Mouse (Mus musculus): Measurements from ENCODE around the gene Fut2.

The Fut2 gene

GRCm38 (mm10) chr7:45639561-45640027, 26.6 kb downstream of the Fut2 start, which contains the start of gene Mamstr:
Mamstr (plus strand) TSS chr7:45639977.
- no peak for DNase-seq (ENCODE audit: low spot score in 2 of 2)

DNA sequence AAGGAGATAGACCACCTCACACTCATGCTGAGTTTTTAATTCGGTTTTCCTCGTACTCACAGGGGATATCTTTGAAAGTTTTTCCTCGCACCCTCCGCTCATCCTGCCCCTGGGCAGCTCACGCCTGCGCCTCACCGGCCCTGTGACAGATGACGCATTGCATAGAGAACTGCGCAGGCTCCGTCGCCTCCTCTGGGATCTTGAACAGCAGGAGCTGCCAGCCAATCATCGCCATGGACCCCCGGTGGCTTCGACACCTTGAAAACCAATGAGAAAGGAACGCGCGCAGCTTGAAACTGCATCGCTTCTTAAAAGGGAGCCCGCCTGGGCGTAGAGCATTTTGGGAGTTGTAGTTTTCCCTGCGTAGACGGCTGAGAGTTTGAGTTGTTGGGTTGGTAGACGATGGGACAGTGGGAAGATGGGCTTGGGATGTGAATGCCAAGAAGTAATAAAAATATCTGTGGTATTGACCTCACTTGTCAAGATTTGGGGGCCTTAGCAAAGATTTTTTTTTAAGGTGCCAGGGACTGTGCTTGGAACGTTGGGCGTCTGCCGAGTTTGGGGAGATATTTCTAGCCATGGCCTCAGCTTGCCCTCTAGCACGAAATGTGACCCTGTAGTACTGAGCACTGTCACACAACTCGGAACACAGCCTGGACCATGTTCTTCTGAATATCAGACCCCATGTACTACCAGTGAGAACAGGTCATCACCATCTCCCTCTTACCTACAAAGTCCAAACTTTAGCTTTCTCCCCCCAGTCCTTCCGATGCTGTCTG, 27.4 kb downstream of the Fut2 start:
- DNase-seq (ENCODE audit: low spot score in 2 of 2) = peak; percentile 79 to 92

DNA sequence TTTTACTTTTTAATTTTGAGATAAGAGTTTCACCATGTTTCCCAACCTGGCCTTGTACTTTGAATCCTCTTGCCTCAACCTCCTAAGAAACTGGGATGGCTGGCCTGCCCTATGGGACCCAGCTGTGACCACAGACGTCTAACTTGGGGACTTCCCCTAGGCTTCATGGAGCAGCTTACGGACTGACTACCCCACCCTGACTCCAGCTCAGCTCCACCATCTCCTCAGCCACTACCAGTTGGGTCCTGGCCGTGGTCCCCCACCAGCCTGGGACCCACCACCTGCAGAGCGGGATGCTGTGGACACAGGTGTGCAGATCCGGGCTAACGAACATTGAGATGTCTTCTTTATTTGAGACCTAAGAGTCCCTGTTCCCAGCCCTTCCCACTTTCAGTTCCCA, 28.5 kb downstream of the Fut2 start:
- DNase-seq (ENCODE audit: low spot score in 2 of 2) = no peak

DNA sequence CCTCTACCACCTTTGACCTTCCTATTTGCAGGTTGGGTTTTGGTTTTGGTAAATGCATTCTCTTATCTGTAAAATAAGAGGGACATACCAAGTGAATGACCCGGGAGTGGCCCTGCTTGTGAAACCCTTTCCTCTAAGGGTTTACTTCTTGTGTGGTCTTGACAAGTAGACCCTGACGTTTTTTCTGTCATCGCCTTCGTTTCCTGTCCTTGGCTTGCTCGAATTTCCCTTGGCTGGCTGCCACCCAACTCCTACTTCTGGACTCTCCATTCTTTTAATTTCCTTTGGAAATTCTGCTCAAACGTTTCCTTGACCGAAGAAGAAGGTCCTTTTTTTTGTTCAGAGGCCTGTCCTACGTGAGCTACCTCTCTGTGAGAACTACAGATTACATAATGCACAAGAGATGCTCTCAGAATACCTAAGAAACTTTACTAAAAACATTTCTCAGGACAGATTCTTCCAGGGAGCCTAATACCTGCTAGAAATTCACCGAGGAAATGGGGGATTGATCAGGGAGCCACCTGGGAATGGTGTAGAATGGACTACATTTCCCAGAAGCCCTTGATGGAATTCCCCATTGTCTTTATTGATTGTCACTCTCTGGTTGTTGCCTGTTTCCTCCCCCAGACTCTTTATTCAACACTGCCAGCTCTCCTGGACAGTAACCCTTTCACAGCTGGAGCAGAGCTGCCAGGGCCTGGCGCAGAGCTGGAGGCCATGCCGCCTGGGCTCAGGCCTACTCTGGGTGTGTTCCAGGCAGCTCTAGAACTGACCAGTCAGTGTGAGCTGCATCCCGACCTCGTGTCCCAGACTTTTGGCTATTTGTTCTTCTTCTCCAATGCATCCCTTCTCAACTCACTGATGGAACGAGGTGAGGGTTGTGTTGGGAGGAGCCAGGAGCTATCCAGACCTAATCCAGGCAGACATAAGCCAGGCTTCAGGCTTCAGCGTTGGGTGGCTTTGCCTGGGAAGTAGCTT, 30.2 kb downstream of the Fut2 start:
- DNase-seq (ENCODE audit: low spot score in 2 of 2) = no peak

DNA sequence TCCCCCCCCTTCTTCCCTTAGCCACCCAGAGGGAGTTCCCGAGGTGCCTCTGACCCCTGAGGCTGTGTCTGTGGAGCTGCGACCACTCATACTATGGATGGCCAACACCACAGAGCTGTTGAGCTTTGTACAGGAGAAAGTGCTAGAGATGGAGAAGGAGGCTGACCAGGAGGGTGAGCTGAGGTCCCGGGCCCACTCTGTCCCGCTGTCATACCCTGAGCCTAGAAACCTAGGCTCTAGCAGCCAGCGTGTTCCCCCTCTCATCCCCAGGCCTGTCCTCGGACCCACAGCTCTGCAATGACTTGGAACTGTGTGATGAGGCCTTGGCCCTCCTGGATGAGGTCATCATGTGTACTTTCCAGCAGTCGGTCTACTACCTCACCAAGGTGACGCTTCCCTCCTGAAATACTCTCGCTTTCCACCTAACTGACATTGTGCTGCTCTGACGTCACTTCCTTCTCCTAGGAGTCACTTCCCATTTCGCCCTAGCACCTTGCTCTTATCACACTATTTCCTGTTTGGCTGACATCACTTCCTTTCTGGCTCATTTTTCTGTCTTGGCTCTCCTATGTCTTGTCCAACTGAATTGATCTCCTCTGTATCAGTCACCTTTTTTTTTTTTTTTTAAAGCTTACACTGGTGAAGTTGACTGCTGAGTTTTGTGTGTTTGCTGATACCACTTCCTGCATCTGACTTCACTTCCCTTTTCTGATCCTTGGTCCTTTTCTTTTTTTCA, 31.1 kb downstream of the Fut2 start:
- no peak for DNase-seq (ENCODE audit: low spot score in 2 of 2)

DNA sequence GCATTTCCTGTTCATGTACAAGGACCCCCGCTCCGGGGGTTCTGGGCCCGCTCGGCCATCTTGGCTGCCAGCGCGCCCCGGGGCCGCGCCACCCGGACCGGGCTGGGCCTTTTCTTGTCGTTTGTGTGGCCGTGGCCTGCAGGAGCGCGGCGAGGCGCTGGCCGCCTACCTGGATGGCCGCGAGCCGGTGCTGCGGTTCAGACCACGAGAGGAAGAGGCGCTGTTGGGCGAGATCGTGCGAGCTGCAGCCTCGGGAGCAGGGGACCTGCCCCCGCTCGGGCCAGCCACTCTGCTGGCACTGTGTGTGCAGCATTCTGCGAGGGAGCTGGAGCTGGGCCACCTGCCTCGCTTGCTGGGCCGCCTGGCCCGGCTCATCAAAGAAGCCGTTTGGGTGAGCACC, 33.7 kb downstream of the Fut2 start:
- DNase-seq (ENCODE audit: low spot score in 2 of 2) = no peak

GRCm38 (mm10) chr7:45630064-45630907, 35.9 kb downstream of the Fut2 start:
- no peak for DNase-seq (ENCODE audit: low spot score in 2 of 2)

DNA sequence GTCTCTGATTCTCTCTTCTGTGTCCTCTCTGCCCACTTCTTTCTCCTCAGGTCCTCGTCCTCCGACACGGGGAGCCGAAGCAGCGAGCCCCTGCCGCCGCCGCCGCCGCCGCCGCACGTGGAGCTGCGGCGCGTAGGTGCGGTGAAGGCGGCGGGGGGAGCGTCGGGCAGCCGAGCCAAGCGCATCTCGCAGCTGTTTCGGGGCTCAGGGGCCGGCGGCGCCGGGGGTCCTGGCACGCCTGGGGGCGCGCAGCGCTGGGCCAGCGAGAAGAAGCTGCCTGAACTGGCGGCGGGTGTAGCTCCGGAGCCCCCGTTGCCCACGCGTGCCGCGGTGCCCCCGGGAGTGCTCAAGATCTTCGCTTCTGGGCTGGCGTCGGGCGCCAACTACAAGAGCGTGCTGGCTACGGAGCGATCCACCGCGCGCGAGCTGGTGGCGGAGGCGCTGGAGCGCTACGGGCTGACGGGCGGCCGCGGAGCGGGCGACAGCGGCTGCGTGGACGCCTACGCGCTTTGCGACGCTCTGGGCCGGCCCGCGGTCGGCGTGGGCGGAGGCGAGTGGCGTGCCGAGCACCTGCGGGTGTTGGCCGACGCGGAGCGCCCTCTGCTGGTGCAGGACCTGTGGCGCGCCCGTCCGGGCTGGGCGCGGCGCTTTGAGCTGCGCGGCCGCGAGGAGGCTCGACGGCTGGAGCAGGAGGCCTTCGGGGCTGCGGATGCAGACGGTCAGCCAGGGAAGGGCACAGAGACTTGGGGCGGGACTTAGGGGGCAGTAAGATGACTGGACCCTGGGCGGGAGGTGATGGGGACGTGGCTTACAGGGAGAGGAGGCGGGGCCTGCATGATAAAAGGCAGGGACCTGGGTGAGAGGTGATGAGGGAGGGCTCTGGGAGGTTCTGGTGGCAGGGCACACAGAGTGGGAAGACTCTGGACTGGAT, 37.6 kb downstream of the Fut2 start:
- peak; percentile 85 to 88 for DNase-seq (ENCODE audit: low spot score in 2 of 2)

GRCm38 (mm10) chr7:45627261-45627660, 38.9 kb downstream of the Fut2 start, which contains the start of gene Rasip1:
Rasip1 (plus strand) TSS chr7:45627488.
- DNase-seq (ENCODE audit: low spot score in 2 of 2) = no peak

DNA sequence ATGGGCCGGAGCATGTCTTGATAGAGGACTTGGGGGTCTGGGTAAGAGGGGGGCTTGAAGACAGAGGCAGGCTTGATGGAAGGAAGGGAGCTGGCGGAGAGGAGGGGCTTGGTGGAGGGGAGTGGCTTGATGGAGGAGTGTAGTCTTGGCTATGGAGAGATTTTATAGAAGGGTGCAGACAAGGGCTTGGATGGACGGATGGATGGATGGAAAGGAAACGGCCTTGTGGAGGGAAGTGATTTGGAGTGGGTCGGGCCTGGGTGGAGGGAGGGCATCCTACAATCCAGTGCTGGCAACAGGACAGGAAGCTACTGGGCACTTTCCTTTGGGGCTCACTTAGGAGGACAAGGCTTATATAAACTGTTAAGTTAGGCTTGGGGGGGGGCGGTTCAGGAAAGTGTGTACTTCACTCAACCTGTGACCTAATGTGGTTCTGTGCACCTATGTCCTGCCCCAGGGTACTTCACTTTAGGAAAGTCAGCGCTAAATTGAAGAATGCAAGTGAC, 39.6 kb downstream of the Fut2 start:
- DNase-seq (ENCODE audit: low spot score in 2 of 2) = no peak

GRCm38 (mm10) chr7:45625481-45625880, 40.7 kb downstream of the Fut2 start:
- no peak for DNase-seq (ENCODE audit: low spot score in 2 of 2)

- DNase-seq (ENCODE audit: low spot score in 2 of 2) = no peak
Observed at GRCm38 (mm10) chr7:45624718-45625117, 41.5 kb downstream of the Fut2 start.

- DNase-seq (ENCODE audit: low spot score in 2 of 2) = no peak
Observed at GRCm38 (mm10) chr7:45623507-45623906, 42.7 kb downstream of the Fut2 start.

DNA sequence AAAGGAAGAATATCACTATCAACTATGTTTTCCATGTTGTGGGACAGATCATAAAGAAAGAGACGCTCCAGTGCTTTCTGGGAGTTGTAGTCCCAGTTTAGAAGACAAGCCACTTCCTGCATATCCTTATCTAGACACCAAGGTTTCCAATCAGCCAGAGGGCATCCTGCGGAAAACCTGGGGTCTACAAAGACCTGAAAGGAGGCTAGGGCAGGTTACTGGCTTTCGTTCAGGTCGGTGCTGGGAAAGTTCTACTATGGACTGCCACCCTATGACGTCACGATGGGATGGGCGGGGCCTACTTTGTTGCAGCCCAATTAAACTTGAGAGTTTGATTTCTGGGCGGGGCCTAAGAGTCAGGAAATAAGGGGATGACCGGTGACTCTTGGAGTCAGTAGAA, 44.8 kb downstream of the Fut2 start, which contains the start of gene Izumo1:
Izumo1 (plus strand) TSS at position 369 of the 400 bp plus-strand sequence.
- no peak for DNase-seq (ENCODE audit: low spot score in 2 of 2)

GRCm38 (mm10) chr7:45619592-45619991, 46.6 kb downstream of the Fut2 start:
- no peak for DNase-seq (ENCODE audit: low spot score in 2 of 2)

DNA sequence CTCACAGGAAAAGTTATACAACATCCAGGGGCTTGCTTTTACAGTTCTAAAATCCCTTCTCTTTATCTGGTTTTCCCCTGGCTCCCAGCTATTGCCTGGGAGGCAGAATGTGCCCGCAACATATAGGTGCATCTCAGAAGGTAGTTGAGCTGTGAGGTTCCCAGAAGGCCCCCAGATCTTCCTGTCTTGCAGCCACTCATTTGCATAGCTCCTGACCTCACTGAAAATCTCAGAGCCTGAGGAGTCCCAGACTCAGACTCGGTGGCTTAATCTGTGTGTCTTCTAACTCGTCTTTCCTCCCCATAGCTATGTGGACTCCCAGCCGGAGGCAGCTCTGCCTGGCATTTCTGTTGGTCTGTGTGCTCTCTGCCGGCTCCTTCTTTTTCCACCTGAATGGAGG, 47.9 kb downstream of the Fut2 start:
- no peak for DNase-seq (ENCODE audit: low spot score in 2 of 2)

DNA sequence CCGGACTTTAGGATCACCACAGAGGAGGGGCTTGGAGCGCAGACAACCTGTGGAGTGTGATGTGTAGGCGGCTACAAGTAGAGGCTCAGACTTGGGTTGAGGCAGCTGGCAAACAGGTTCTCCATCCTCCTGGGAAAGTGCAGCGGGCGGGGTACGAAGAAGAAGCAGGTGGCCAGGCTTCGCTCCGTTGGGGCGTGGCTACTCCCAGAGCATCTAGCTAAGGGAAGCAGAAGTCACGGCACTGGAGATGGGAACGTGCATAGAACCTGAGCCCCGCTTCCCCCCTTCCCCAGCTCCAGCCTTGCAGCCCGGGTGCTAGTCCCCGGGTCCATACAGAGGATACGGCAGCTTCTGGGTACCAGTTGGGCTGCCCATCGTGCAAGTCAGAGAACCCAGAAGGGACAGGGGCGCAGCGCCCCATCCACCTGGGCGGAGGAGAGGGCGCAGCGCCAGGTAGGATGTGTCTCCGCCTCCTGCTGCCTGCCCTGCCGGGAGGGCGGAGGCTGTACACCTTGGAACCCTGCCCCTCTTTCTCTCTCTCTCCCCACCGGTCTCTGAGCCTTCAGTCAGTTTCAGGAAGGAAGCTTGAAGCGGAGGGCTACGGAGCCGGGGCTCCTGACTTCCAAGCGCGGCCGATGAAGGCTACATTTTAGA, 49.0 kb downstream of the Fut2 start, which contains the start of gene Fut1:
Fut1 (plus strand) TSS at position 248 of the 654 bp plus-strand sequence.
- DNase-seq (ENCODE audit: low spot score in 2 of 2) = no peak

DNA sequence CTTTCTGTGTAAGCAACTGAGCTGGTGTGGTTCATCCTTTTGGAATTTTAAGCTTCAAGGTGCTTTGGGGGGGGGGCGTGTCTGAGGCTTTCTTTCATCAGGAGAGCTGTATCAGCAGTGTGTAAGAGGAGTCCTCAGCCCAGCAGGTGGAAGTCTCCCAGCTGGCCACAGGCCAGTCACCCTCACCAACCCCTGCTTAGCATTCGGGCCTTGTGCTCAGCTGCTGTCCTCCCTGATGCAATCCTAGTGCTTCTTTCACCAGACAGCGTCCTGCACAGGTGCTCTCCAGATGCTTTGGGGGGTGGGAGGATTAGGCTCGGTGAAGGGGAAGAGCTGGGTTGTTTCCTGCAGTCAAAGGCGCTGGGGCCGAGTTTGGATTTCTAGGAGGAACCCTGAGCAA, 49.9 kb downstream of the Fut2 start:
- DNase-seq (ENCODE audit: low spot score in 2 of 2) = no peak

DNA sequence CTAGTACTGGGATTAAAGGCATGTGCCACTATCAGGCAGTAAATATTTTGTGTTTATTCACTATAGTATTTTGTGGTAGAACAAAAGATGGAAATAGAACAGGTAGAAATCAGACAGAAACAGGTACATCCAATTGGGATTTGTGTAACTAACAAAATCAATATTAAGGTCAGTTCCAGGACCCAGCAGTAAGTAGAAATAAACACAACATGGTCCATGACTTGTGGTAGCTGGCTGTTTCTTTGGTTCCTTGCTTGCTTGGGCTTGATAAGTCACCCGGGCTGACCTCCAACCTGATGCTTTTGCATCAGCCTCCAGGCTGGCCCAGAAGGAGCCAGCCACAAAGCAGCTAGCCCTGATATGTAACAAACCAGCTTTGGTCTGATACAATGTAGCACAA, 56.7 kb downstream of the Fut2 start:
- DNase-seq (ENCODE audit: low spot score in 2 of 2) = no peak
